Mouse (Mus musculus) liver, embryonic 16.5 days (tissue): ENCODE measurements around the gene Sobp. TPM values are rescaled to one million over a fixed set of nuclear protein-coding genes. Genes with fewer than 3 reads are reported as not detected.

Experiments
- ATAC-seq: fragments of 200-750 bp; cut with Nextera tagmentation; 2 replicates; pipeline ENCODE4 v1.8.0; 2017; ENCODE audit warnings: low read depth, mild to moderate bottlenecking, moderate number of reproducible peaks, moderate library complexity
- H3K27ac ChIP-seq: fragments of 300-500 bp; sonication (generic); 2 replicates; pipeline ENCODE4 v1.5.1; 2014; ENCODE audit warnings: mild to moderate bottlenecking, low read length
- H3K27me3 ChIP-seq: fragments of 300-500 bp; sonication (generic); 2 replicates; pipeline ENCODE4 v1.6.1; 2014; ENCODE audit warnings: low read depth, low read length, mixed read lengths; ENCODE audit not compliant: control insufficient read depth, insufficient read depth
- H3K36me3 ChIP-seq: fragments of 300-500 bp; sonication (generic); 2 replicates; pipeline ENCODE4 v1.6.1; 2014; ENCODE audit warnings: mild to moderate bottlenecking; ENCODE audit not compliant: control insufficient read depth, insufficient read depth
- H3K4me1 ChIP-seq: fragments of 300-500 bp; sonication (generic); 2 replicates; pipeline ENCODE4 v1.6.1; 2014; ENCODE audit warnings: low read depth, low read length, mixed read lengths; ENCODE audit not compliant: control insufficient read depth
- H3K4me2 ChIP-seq: fragments of 300-500 bp; sonication (generic); 2 replicates; pipeline ENCODE4 v1.6.1; 2014; ENCODE audit warnings: low read depth, low read length, mixed read lengths
- H3K4me3 ChIP-seq: fragments of 300-500 bp; sonication (generic); 2 replicates; pipeline ENCODE4 v1.5.1; 2014; ENCODE audit warnings: low read depth, mild to moderate bottlenecking, low read length
- H3K9ac ChIP-seq: fragments of 300-500 bp; sonication (generic); 2 replicates; pipeline ENCODE4 v1.6.1; 2014; ENCODE audit warnings: low read depth, low read length
- H3K9me3 ChIP-seq: fragments of 300-500 bp; sonication (generic); replicated peaks from 2 replicates; pipeline ENCODE4 v1.6.1; 2016; ENCODE audit warnings: low read length; ENCODE audit not compliant: control insufficient read depth
- WGBS: fragments of 180-500 bp; shearing (Covaris S2); extraction: QIAGEN DNeasy Blood & Tissue Kit; methylation state at CpG from one replicate; pipeline ENCODE4 v1.1.7; 2014; ENCODE audit not compliant: insufficient replicate concordance; 5-methylcytosine and 5-hydroxymethylcytosine counted together
- polyA plus RNA-seq: library from polyadenylated mRNA; unstranded; fragments of >200 nt; fragmentation: Nextera tagmentation; extraction: Ambion mirVana; gene quantifications from 2 replicates; pipeline ENCODE4 v1.2.1, GENCODE M21; 2015

Gene Sobp
- polyA plus RNA-seq, 1 experiment from 2014 or later, result 0.02 TPM

GRCm38 (mm10) chr10:43106616-43107015 is 67.7 kb downstream of the Sobp start:
- Histone ChIP-seq H3K27ac (no peak overlapping the region), H3K9ac (no peak overlapping the region), H3K27me3 (no peaks in the 10 kb centered on the region), H3K4me3 (no peak overlapping the region), H3K36me3 (no peaks in the 10 kb centered on the region), H3K4me2 (no peak overlapping the region), H3K4me1 (no peaks in the 10 kb centered on the region), H3K9me3 (no peaks in the 10 kb centered on the region)
- 66% methylated on average over 8 of the region's 8 CpGs for WGBS
- ATAC-seq, result no peak

DNA sequence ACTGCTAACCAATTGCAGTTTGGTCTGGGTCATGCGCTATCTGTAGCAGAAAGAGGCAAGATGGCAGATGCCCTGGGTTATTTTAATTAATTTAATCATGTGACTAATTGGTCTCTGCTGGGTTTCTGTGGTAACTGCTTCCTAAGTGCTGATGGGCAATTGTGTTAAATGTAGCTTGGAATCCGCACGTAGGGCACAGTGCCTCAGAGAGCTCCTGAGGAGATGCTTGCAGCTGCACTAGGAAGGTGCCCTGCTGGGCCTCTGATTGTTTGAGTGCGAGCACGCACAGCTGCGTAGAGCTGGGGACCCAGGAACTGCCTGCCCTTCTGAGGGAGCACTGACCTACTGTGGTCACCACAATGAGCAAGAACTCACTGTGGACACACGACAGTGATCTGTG is 68.1 kb downstream of the Sobp start:
- whole genome bisulfite sequencing, result 56% methylated on average over 7 of the region's 7 CpGs
- Histone ChIP-seq H3K4me1 (no peaks in the 10 kb centered on the region), H3K4me2 (no peak overlapping the region), H3K4me3 (no peak overlapping the region), H3K27ac (no peak overlapping the region), H3K36me3 (no peaks in the 10 kb centered on the region), H3K9ac (no peak overlapping the region), H3K9me3 (no peaks in the 10 kb centered on the region), H3K27me3 (no peaks in the 10 kb centered on the region)
- no peak for ATAC-seq

DNA sequence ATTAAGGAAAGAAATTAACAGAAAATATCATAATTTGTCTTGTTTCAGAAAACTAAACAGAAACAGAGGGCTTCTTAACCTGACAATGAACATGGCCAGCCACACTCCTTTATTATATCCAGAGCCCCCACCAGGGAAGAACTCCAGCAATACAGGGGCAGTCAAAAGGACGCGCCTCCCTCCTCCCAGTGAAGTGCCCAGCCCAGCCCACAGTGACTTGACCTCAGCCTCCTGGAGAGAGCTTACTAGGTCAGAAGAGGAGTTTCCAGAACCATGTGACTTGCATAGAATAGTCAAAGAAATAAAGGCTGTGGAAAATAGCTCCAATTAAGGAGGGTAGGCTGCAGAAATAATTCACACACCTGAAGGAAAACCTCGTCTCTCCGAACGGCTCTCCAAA is 73.8 kb downstream of the Sobp start:
- Histone ChIP-seq H3K4me2 (no peak overlapping the region), H3K27ac (no peak overlapping the region), H3K36me3 (no peaks in the 10 kb centered on the region), H3K27me3 (no peaks in the 10 kb centered on the region), H3K4me3 (no peak overlapping the region), H3K9ac (no peak overlapping the region), H3K9me3 (no peaks in the 10 kb centered on the region), H3K4me1 (no peaks in the 10 kb centered on the region)
- ATAC-seq, result no peak
- WGBS, result 74% methylated on average over 5 of the region's 5 CpGs

DNA sequence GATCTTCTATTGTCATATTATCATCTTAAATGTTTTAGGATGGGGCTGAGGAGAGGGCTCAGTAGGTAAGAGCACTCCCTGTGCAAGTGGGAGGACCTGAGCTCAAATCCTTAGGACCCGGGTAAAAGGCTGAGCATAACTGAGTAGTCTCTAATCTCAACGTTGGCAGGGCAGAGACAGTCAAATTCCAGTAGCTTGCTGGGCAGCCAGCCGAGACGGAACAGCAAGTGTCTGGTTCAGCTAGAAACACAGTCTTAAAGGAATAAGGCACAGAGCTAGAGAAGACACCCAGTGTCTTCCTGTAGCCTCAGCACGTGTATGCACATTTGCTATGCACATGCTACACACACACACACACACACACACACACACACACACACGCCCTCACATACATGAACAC is 75.1 kb downstream of the Sobp start:
- no peak for ATAC-seq
- no peak overlapping the region for H3K4me2 ChIP-seq
- no peaks in the 10 kb centered on the region for H3K4me1 ChIP-seq
- no peak overlapping the region for H3K27ac ChIP-seq
- H3K9me3 ChIP-seq, result no peaks in the 10 kb centered on the region
- H3K9ac ChIP-seq, result no peak overlapping the region
- H3K4me3 ChIP-seq, result no peak overlapping the region
- no peaks in the 10 kb centered on the region for H3K36me3 ChIP-seq
- 50% methylated on average over 6 of the region's 6 CpGs for WGBS
- no peaks in the 10 kb centered on the region for H3K27me3 ChIP-seq

- H3K9me3 ChIP-seq, result no peaks in the 10 kb centered on the region
- H3K27me3 ChIP-seq, result no peaks in the 10 kb centered on the region; the same call in 1 of the 2 replicates
- no peak overlapping the region for H3K27ac ChIP-seq
- no peak overlapping the region for H3K4me2 ChIP-seq
- ATAC-seq, result no peak
- H3K4me1 ChIP-seq, result no peaks in the 10 kb centered on the region
- no peaks in the 10 kb centered on the region for H3K36me3 ChIP-seq
- H3K4me3 ChIP-seq, result no peak overlapping the region
- WGBS, result 71% methylated on average over 8 of the region's 8 CpGs
- H3K9ac ChIP-seq, result no peak overlapping the region
Measured at GRCm38 (mm10) chr10:43097755-43098154, 76.6 kb downstream of the Sobp start.

GRCm38 (mm10) chr10:43096614-43097013 is 77.7 kb downstream of the Sobp start:
- no peak overlapping the region for H3K27ac ChIP-seq
- H3K4me3 ChIP-seq, result no peak overlapping the region
- H3K36me3 ChIP-seq, result no peaks in the 10 kb centered on the region
- no peaks in the 10 kb centered on the region for H3K9me3 ChIP-seq
- H3K9ac ChIP-seq, result no peak overlapping the region
- no peaks in the 10 kb centered on the region; the same call in 1 of the 2 replicates for H3K27me3 ChIP-seq
- WGBS, result 43% methylated on average over 4 of the region's 4 CpGs
- no peaks in the 10 kb centered on the region for H3K4me1 ChIP-seq
- no peak overlapping the region for H3K4me2 ChIP-seq
- ATAC-seq, result no peak

- no peak overlapping the region for H3K27ac ChIP-seq
- no peak overlapping the region for H3K4me2 ChIP-seq
- H3K4me1 ChIP-seq, result no peaks in the 10 kb centered on the region
- H3K36me3 ChIP-seq, result no peaks in the 10 kb centered on the region
- WGBS, result 42% methylated on average over 5 of the region's 5 CpGs
- H3K9me3 ChIP-seq, result no peaks in the 10 kb centered on the region
- no peak for ATAC-seq
- no peak overlapping the region for H3K9ac ChIP-seq
- H3K4me3 ChIP-seq, result no peak overlapping the region
- no peaks in the 10 kb centered on the region; the same call in 1 of the 2 replicates for H3K27me3 ChIP-seq
Measured at GRCm38 (mm10) chr10:43094537-43094936, 79.8 kb downstream of the Sobp start.

GRCm38 (mm10) chr10:43093440-43093839 is 80.9 kb downstream of the Sobp start:
- no peak overlapping the region for H3K4me3 ChIP-seq
- H3K9me3 ChIP-seq, result no peaks in the 10 kb centered on the region
- WGBS, result 54% methylated on average over 10 of the region's 10 CpGs
- H3K4me1 ChIP-seq, result no peaks in the 10 kb centered on the region
- no peak overlapping the region for H3K27ac ChIP-seq
- H3K36me3 ChIP-seq, result no peaks in the 10 kb centered on the region
- no peak for ATAC-seq
- H3K27me3 ChIP-seq, result no peaks in the 10 kb centered on the region; the same call in 1 of the 2 replicates
- no peak overlapping the region for H3K9ac ChIP-seq
- no peak overlapping the region for H3K4me2 ChIP-seq

GRCm38 (mm10) chr10:43090040-43090439 is 84.3 kb downstream of the Sobp start:
- Histone ChIP-seq H3K27ac (no peak overlapping the region), H3K36me3 (no peaks in the 10 kb centered on the region), H3K27me3 (no peaks in the 10 kb centered on the region; the same call in 1 of the 2 replicates), H3K4me3 (no peak overlapping the region), H3K4me1 (no peaks in the 10 kb centered on the region), H3K4me2 (no peak overlapping the region), H3K9ac (no peak overlapping the region), H3K9me3 (no peaks in the 10 kb centered on the region)
- ATAC-seq, result no peak
- WGBS, result 31% methylated on average over 3 of the region's 3 CpGs
